ENCODE assay signal across 9 mouse cellular contexts in genomic region chr4:124048348-124048831, GRCm38 (mm10).
DNase-seq lines count a peak whose midpoint lies in the region; ATAC-seq lines count a peak whose summit lies in the region.
"Had no signal": no experiment of that assay in that cellular context is flagged by ENCODE, and none has a peak within 500 bp of the region (broad histone marks: within the 10 kb centered on the region; RNA-seq: fewer than 3 reads in every experiment).

No protein-coding gene starts in this region.

- H3K27me3 ChIP-seq in forebrain, embryonic 16.5 days (replicated peaks; ENCODE audit: control insufficient read depth, insufficient read depth, low read length), result no peaks in the 10 kb centered on the region
- no peaks in the 10 kb centered on the region for H3K27me3 ChIP-seq in midbrain, embryonic 14.5 days (ENCODE audit: control insufficient read depth, insufficient read depth, low read length)
- H3K27me3 ChIP-seq: lung, embryonic 15.5 days had no signal

- H3K9me3 ChIP-seq in forebrain, embryonic 16.5 days (ENCODE audit: control insufficient read depth, low read length), result no peaks in the 10 kb centered on the region
- no peaks in the 10 kb centered on the region for H3K9me3 ChIP-seq in midbrain, embryonic 14.5 days (ENCODE audit: control insufficient read depth, low read length)
- H3K9me3 ChIP-seq: lung, embryonic 15.5 days had no signal

- 10% methylated on average over 12 of the region's 12 CpGs for WGBS in forebrain, embryonic 16.5 days
- 9% methylated on average over 12 of the region's 12 CpGs for WGBS in midbrain, embryonic 14.5 days

- H3K27ac ChIP-seq in forebrain, embryonic 16.5 days (ENCODE audit: low read length), result peak overlapping the region; percentile 83
- H3K27ac ChIP-seq in midbrain, embryonic 14.5 days (replicated peaks; ENCODE audit: low read depth, low read length), result peak overlapping the region; percentile 85
- H3K27ac ChIP-seq: lung, embryonic 15.5 days had no signal

- peak; percentile 36 for DNase-seq in embryo, embryonic 11.5 days (ENCODE audit: low read depth, low spot score)
- DNase-seq in kidney, postnatal 4 days, result peak; percentile 14 to 29
- DNase-seq in midbrain, embryonic 14.5 days, result peak; percentile 77
- no peak for DNase-seq in adrenal gland, adult (ENCODE audit: inconsistent age in 2 of 2, low spot score in 1 of 2)
- no peak for DNase-seq in ovary, postnatal 14 days (ENCODE audit: low spot score)
- no peak for DNase-seq in adrenal gland, postnatal 36 days
- no peak for DNase-seq in lung, postnatal 4 days

- peak; percentile 96 for ATAC-seq in forebrain, embryonic 16.5 days
- ATAC-seq in midbrain, embryonic 14.5 days (ENCODE audit: low FRiP score, low TSS enrichment), result peak; percentile 86

- no peaks in the 10 kb centered on the region for H3K36me3 ChIP-seq in forebrain, embryonic 16.5 days (ENCODE audit: control insufficient read depth, insufficient read depth)
- H3K36me3 ChIP-seq in midbrain, embryonic 14.5 days (ENCODE audit: control insufficient read depth, insufficient read depth, low read length), result no peaks in the 10 kb centered on the region
- H3K36me3 ChIP-seq: lung, embryonic 15.5 days had no signal

- H3K9ac ChIP-seq in forebrain, embryonic 16.5 days (replicated peaks; ENCODE audit: low read depth, low read length), result no peak overlapping the region; the same call in 1 of the 2 replicates
- peak overlapping the region; percentile 20; the same call in 1 of the 2 replicates for H3K9ac ChIP-seq in midbrain, embryonic 14.5 days (replicated peaks; ENCODE audit: low read length)
- H3K9ac ChIP-seq: lung, embryonic 15.5 days had no signal

- peaks cover 18% of the 10 kb centered on the region for H3K4me1 ChIP-seq in forebrain, embryonic 16.5 days (replicated peaks; ENCODE audit: control insufficient read depth, insufficient read depth, low read length)
- H3K4me1 ChIP-seq in midbrain, embryonic 14.5 days (ENCODE audit: control insufficient read depth, insufficient read depth, low read length), result peaks cover 9% of the 10 kb centered on the region; the same call in 1 of the 2 replicates
- H3K4me1 ChIP-seq: lung, embryonic 15.5 days had no signal

- H3K4me2 ChIP-seq in forebrain, embryonic 16.5 days (ENCODE audit: low read length), result no peak overlapping the region
- no peak overlapping the region for H3K4me2 ChIP-seq in midbrain, embryonic 14.5 days (ENCODE audit: low read length)
- H3K4me2 ChIP-seq: lung, embryonic 15.5 days had no signal

- H3K4me3 ChIP-seq in forebrain, embryonic 16.5 days (replicated peaks; ENCODE audit: low read length), result no peak overlapping the region
- no peak overlapping the region for H3K4me3 ChIP-seq in midbrain, embryonic 14.5 days (replicated peaks; ENCODE audit: low read depth, low read length)
- H3K4me3 ChIP-seq: lung, embryonic 15.5 days had no signal

Comparison
In these comparisons a context has a peak if more than half of its experiments do, and no peak if none do; other contexts are left out.
1. DNase-seq: peak in embryo, embryonic 11.5 days (single experiment), kidney, postnatal 4 days (2 of 2) and midbrain, embryonic 14.5 days (single experiment); none in adrenal gland, adult (0 of 2), ovary, postnatal 14 days (single experiment), adrenal gland, postnatal 36 days (0 of 2) and lung, postnatal 4 days (0 of 2).